Mouse (Mus musculus) ES-Bruce4 (cell line): Measurements from ENCODE around the gene Erich6b. TPM values are rescaled to one million over a fixed set of nuclear protein-coding genes. Genes with fewer than 3 reads are reported as not detected.

Experiments
- H3K27ac ChIP-seq: 2 replicates; pipeline ENCODE4 v1.5.1; 2012; ENCODE audit warnings: low read length, inconsistent platforms; ENCODE audit not compliant: insufficient read depth
- H3K27me3 ChIP-seq: 2 replicates; pipeline ENCODE4 v1.6.1; 2012; ENCODE audit warnings: mild to moderate bottlenecking, low read length, inconsistent platforms; ENCODE audit not compliant: control insufficient read depth, poor library complexity, insufficient read depth, severe bottlenecking
- H3K36me3 ChIP-seq: 2 replicates; pipeline ENCODE4 v1.6.1; 2012; ENCODE audit warnings: inconsistent platforms, mild to moderate bottlenecking, low read length, moderate library complexity; ENCODE audit not compliant: control insufficient read depth, poor library complexity, insufficient read depth, severe bottlenecking
- H3K4me1 ChIP-seq: one replicate; pipeline ENCODE4 v1.8.1; 2011; ENCODE audit warnings: low read length; ENCODE audit not compliant: control insufficient read depth, insufficient read depth
- H3K4me3 ChIP-seq: 2 replicates; pipeline ENCODE4 v1.5.1; 2011; ENCODE audit warnings: low read depth, mild to moderate bottlenecking, low read length
- H3K9ac ChIP-seq: 2 replicates; pipeline ENCODE4 v1.6.1; 2012; ENCODE audit warnings: low read depth, mild to moderate bottlenecking, inconsistent platforms; ENCODE audit not compliant: poor library complexity, severe bottlenecking
- H3K9me3 ChIP-seq: replicated peaks from 2 replicates; pipeline ENCODE4 v1.6.1; 2012; ENCODE audit warnings: mild to moderate bottlenecking, low read length, inconsistent platforms; ENCODE audit not compliant: control insufficient read depth, poor library complexity, insufficient read depth, severe bottlenecking
- CTCF ChIP-seq: IDR thresholded peaks from one replicate; pipeline ENCODE4 v1.8.1; 2011; ENCODE audit warnings: low read depth, low read length
- EP300 ChIP-seq: IDR thresholded peaks from 2 replicates; pipeline ENCODE4 v1.6.1; 2011; ENCODE audit warnings: low read depth, low read length; ENCODE audit not compliant: insufficient read depth
- POLR2A ChIP-seq: IDR thresholded peaks from one replicate; pipeline ENCODE4 v1.8.1; 2011; ENCODE audit warnings: low read length; ENCODE audit not compliant: insufficient read depth
- polyA plus RNA-seq: library from polyadenylated mRNA; stranded (reverse); fragments of >200 nt; gene quantifications from 2 replicates; pipeline ENCODE4 v1.2.4, GENCODE M21; 2011; ENCODE audit warnings: low read depth; ENCODE audit not compliant: missing spikeins, insufficient read depth, insufficient read length

The Erich6b gene
- polyA plus RNA-seq, 1 experiment, result not detected

GRCm38 (mm10) chr14:75707771-75708170 is 65.7 kb downstream of the Erich6b start:
- H3K9me3 ChIP-seq, result no peaks in the 10 kb centered on the region
- no peaks in the 10 kb centered on the region for H3K27me3 ChIP-seq
- no peaks in the 10 kb centered on the region for H3K4me1 ChIP-seq
- no peak overlapping the region for H3K27ac ChIP-seq
- H3K4me3 ChIP-seq, result no peak overlapping the region
- H3K36me3 ChIP-seq, result peaks cover 24% of the 10 kb centered on the region
- TF ChIP-seq EP300, result no peak
- TF ChIP-seq CTCF, result no peak
- TF ChIP-seq POLR2A, result no peak
- no peak overlapping the region for H3K9ac ChIP-seq

GRCm38 (mm10) chr14:75708986-75709385 is 66.9 kb downstream of the Erich6b start:
- Histone ChIP-seq H3K36me3 (peaks cover 25% of the 10 kb centered on the region), H3K4me3 (no peak overlapping the region), H3K27ac (no peak overlapping the region), H3K9me3 (no peaks in the 10 kb centered on the region), H3K4me1 (no peaks in the 10 kb centered on the region), H3K27me3 (no peaks in the 10 kb centered on the region), H3K9ac (no peak overlapping the region)
- TF ChIP-seq EP300, result no peak
- no peak for TF ChIP-seq CTCF
- TF ChIP-seq POLR2A, result no peak

DNA sequence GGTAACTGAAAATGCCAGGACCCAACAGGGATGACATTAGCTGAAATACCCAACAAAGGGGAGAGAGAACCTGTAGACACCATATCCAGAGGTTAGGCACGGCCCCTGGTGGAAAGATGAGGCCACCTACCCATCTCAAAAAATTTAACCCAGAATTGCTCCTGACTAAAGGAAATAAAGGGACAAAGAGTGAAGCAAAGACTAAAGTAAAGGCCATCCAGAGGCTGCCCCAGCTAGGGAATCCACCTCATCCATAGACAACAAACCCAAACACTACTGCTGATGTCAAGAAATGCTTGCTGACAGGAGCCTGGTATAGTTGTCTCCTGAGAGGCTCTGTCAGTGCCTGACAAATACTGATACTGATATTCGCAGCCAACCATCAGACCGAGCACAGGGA is 69.7 kb downstream of the Erich6b start:
- no peak overlapping the region for H3K9ac ChIP-seq
- H3K4me3 ChIP-seq, result no peak overlapping the region
- no peaks in the 10 kb centered on the region for H3K9me3 ChIP-seq
- no peak for TF ChIP-seq EP300
- no peak for TF ChIP-seq POLR2A
- TF ChIP-seq CTCF, result no peak
- H3K4me1 ChIP-seq, result no peaks in the 10 kb centered on the region
- peaks cover 24% of the 10 kb centered on the region for H3K36me3 ChIP-seq
- H3K27ac ChIP-seq, result no peak overlapping the region
- H3K27me3 ChIP-seq, result no peaks in the 10 kb centered on the region

GRCm38 (mm10) chr14:75712687-75713086 is 70.6 kb downstream of the Erich6b start:
- no peak overlapping the region for H3K27ac ChIP-seq
- H3K36me3 ChIP-seq, result peaks cover 20% of the 10 kb centered on the region
- TF ChIP-seq CTCF, result no peak
- no peak for TF ChIP-seq POLR2A
- no peak for TF ChIP-seq EP300
- H3K4me3 ChIP-seq, result no peak overlapping the region
- H3K4me1 ChIP-seq, result no peaks in the 10 kb centered on the region
- no peak overlapping the region for H3K9ac ChIP-seq
- no peaks in the 10 kb centered on the region for H3K9me3 ChIP-seq
- H3K27me3 ChIP-seq, result no peaks in the 10 kb centered on the region

GRCm38 (mm10) chr14:75713661-75714060 is 71.6 kb downstream of the Erich6b start:
- Histone ChIP-seq H3K27me3 (no peaks in the 10 kb centered on the region), H3K9ac (no peak overlapping the region)

DNA sequence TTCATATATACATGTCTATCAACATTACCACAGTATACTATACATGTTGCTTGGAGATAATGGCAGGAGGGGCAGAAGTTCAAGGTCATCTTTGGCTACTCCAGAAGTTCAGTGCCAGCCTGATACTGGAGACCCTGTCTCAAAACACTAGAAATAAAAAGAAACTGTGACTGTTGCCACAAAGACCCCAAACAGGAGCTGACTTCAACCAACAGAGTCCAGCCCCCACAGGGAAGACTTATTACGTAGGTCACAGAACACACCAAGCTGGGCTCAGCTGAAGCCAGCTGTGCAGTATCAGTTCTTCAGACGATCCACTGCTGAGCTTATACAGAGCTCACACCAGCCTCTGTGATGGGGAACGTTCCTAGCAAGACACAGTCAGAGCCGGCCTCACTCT is 74.4 kb downstream of the Erich6b start:
- TF ChIP-seq EP300 (no peak), POLR2A (no peak), CTCF (no peak)
- Histone ChIP-seq H3K4me3 (no peak overlapping the region), H3K4me1 (no peaks in the 10 kb centered on the region), H3K36me3 (peaks cover 30% of the 10 kb centered on the region), H3K27me3 (no peaks in the 10 kb centered on the region), H3K9me3 (no peaks in the 10 kb centered on the region), H3K27ac (no peak overlapping the region), H3K9ac (no peak overlapping the region)

More at GRCm38 (mm10) chr14:75713661-75714060, 71.6 kb downstream of the Erich6b start:
- Histone ChIP-seq H3K36me3 (peaks cover 27% of the 10 kb centered on the region), H3K4me1 (no peaks in the 10 kb centered on the region), H3K9me3 (no peaks in the 10 kb centered on the region), H3K27ac (no peak overlapping the region), H3K4me3 (no peak overlapping the region)
- no peak for TF ChIP-seq POLR2A

Other genes with a start within 250 kb of the Erich6b start
- gene Siah3, start 186.3 kb upstream of the Erich6b start, polyA plus RNA-seq, result not detected in 2 replicates
- not detected in 2 replicates for gene Spert, start 49.1 kb upstream of the Erich6b start, polyA plus RNA-seq
- 24.6 and 25.5 TPM in 2 replicates for gene Cog3, start 112.3 kb downstream of the Erich6b start, polyA plus RNA-seq
- 70.6 and 73.3 TPM in 2 replicates for gene Slc25a30, start 144.8 kb downstream of the Erich6b start, polyA plus RNA-seq
- gene Tpt1, start 202.8 kb downstream of the Erich6b start, polyA plus RNA-seq, result 3,060 and 3,539 TPM in 2 replicates